In the genomic region with DNA sequence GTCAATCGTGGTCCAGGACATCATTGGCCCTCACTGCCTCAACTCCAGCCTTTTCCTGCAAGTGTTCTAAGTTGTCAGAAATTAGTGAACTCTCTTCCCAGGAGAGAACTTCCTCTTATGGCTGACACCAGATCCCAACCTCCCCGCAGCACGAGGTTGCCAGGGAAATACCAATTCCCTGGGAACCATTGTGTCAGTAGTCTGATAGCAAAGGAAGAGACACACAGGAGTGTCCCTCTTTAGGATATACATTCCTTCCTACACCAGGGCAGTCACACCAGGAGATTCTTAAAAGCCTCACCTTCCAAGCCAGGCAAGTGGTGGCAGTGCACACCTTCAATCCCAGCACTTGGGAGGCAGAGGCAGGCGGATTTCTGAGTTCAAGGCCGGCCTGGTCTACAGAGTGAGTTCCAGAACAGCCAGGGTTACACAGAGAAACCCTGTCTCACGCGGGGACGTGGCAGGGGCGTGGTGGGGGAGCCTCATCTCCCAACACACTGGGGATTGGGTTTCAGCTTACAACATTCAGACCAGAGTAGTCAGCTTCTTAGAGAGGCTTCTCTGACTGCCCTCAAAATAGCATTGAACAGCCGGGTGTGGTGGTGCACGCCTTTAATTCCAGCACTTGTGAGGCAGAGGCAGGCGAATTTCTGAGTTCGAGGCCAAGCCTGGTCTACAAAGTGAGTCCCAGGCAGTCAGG, we compare ENCODE assay signal across 46 mouse cellular contexts. TPM values are rescaled to one million over a fixed set of nuclear protein-coding genes. Genes with fewer than 3 reads are reported as not detected.
"Had no signal": no experiment of that assay in that cellular context is flagged by ENCODE, and none has a peak within 500 bp of the region (broad histone marks: within the 10 kb centered on the region; RNA-seq: fewer than 3 reads in every experiment).

No protein-coding gene starts in this region.

- H3K4me3 ChIP-seq: limb, embryonic 10.5 days; limb, embryonic 12.5 days; limb, embryonic 13.5 days; limb, embryonic 15.5 days; liver, embryonic 12.5 days; liver, embryonic 13.5 days; liver, embryonic 15.5 days; lung, embryonic 15.5 days; megakaryocyte, embryonic 14.5 days; midbrain, embryonic 10.5 days; midbrain, embryonic 12.5 days; midbrain, embryonic 13.5 days; midbrain, embryonic 15.5 days; myocyte; neural tube, embryonic 12.5 days had no signal

- ATAC-seq: liver, embryonic 12.5 days; liver, postnatal 0 days; lung, postnatal 0 days; midbrain, embryonic 13.5 days; midbrain, embryonic 15.5 days; midbrain, embryonic 16.5 days had no signal

- DNase-seq: left cerebral cortex, postnatal 4 days; liver; liver, embryonic 13.5 days; liver, postnatal 0 days; lung, adult 18-20 months; lung, adult 2 months; lung, embryonic 14.5 days; lung, postnatal 10 days; lung, postnatal 14 days; lung, postnatal 36 days; lung, postnatal 4 days; midbrain, embryonic 14.5 days had no signal

- H3K4me2 ChIP-seq: limb, embryonic 12.5 days; limb, embryonic 13.5 days; limb, embryonic 15.5 days; liver, embryonic 11.5 days; liver, embryonic 12.5 days; liver, embryonic 13.5 days; liver, embryonic 15.5 days; lung, embryonic 14.5 days; lung, embryonic 15.5 days; midbrain, embryonic 11.5 days; midbrain, embryonic 12.5 days; midbrain, embryonic 13.5 days; midbrain, embryonic 15.5 days; neural tube, embryonic 12.5 days had no signal

- H3K27ac ChIP-seq: limb, embryonic 10.5 days; limb, embryonic 12.5 days; limb, embryonic 13.5 days; limb, embryonic 15.5 days; liver, embryonic 12.5 days; liver, embryonic 13.5 days; liver, embryonic 14.5 days; liver, embryonic 15.5 days; lung, embryonic 15.5 days; macrophage; midbrain, embryonic 10.5 days; midbrain, embryonic 12.5 days; midbrain, embryonic 13.5 days; midbrain, embryonic 15.5 days; neural tube, embryonic 12.5 days had no signal

- H3K9ac ChIP-seq: limb, embryonic 12.5 days; limb, embryonic 13.5 days; limb, embryonic 15.5 days; liver, embryonic 12.5 days; liver, embryonic 13.5 days; liver, embryonic 14.5 days; liver, embryonic 15.5 days; liver, postnatal 0 days; lung, embryonic 14.5 days; lung, embryonic 15.5 days; midbrain, embryonic 12.5 days; midbrain, embryonic 13.5 days; midbrain, embryonic 15.5 days; neural tube, embryonic 12.5 days had no signal

- H3K27me3 ChIP-seq: limb, embryonic 12.5 days; limb, embryonic 13.5 days; limb, embryonic 15.5 days; liver, embryonic 12.5 days; liver, embryonic 13.5 days; liver, embryonic 15.5 days; lung, embryonic 15.5 days; megakaryocyte, embryonic 14.5 days; midbrain, embryonic 12.5 days; midbrain, embryonic 13.5 days; midbrain, embryonic 15.5 days; neural tube, embryonic 12.5 days had no signal

- H3K9me3 ChIP-seq: limb, embryonic 10.5 days; limb, embryonic 12.5 days; limb, embryonic 13.5 days; limb, embryonic 15.5 days; liver, embryonic 12.5 days; liver, embryonic 13.5 days; liver, embryonic 15.5 days; lung, embryonic 15.5 days; megakaryocyte, embryonic 14.5 days; midbrain, embryonic 10.5 days; midbrain, embryonic 12.5 days; midbrain, embryonic 13.5 days; midbrain, embryonic 15.5 days; neural tube, embryonic 12.5 days had no signal

- H3K36me3 ChIP-seq: limb, embryonic 12.5 days; limb, embryonic 13.5 days; limb, embryonic 15.5 days; midbrain, embryonic 12.5 days; midbrain, embryonic 13.5 days; midbrain, embryonic 15.5 days; neural tube, embryonic 12.5 days had no signal

RNA-seq across cellular contexts. Expression of gene Stra8, which starts 6.5 kb away (rescaled TPM):
- total RNA-seq: left cerebral cortex, postnatal 10 days; left cerebral cortex, postnatal 14 days; left cerebral cortex, postnatal 25 days; left cerebral cortex, postnatal 36 days; left cerebral cortex, postnatal 4 days; liver, adult 2 months; megakaryocyte progenitor cell, adult 5-6 weeks; megakaryocyte, adult 5-6 weeks; megakaryocyte-erythroid progenitor cell, adult 5-6 weeks; midbrain, postnatal 0 days; monocyte, adult 5-6 weeks had no signal
- polyA plus RNA-seq: limb, embryonic 10.5 days; limb, embryonic 11.5 days; limb, embryonic 12.5 days; limb, embryonic 13.5 days; limb, embryonic 15.5 days; liver, adult 2 months; liver, embryonic 11.5 days; liver, embryonic 12.5 days; liver, embryonic 13.5 days; liver, embryonic 14.5 days; liver, embryonic 15.5 days; liver, embryonic 16.5 days; liver, postnatal 0 days; lung, adult 2 months; lung, embryonic 14.5 days; lung, embryonic 15.5 days; lung, embryonic 16.5 days; macrophage; midbrain, embryonic 10.5 days; midbrain, embryonic 11.5 days; midbrain, embryonic 12.5 days; midbrain, embryonic 13.5 days; midbrain, embryonic 14.5 days; midbrain, embryonic 15.5 days; midbrain, embryonic 16.5 days; midbrain, postnatal 0 days; myocyte; neural tube, embryonic 11.5 days; neural tube, embryonic 12.5 days had no signal
